Mouse (Mus musculus): ENCODE data around the gene Apold1.

Apold1 gene

DNA sequence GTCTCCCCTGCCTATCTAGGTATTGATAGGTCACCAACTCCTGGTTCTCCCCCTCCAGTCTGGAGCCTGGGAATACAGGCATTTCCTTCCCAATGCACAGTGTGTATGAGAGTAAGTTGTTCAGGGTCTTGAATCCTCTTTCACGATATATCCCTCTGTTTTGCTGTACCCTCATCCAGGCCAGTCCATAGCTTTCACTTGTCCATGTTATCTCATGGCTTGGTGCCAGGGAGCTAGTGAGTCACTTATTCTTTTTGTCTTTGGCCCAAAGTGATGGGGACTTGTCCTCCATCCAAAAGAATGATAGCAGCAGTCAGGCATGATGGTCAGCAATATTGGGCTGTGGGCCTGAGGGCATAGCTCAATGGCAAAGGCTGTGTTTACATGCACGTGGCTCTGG is 45.2 kb downstream of the Apold1 start:
- no peak for DNase-seq (ENCODE audit: low read depth, low spot score)

DNA sequence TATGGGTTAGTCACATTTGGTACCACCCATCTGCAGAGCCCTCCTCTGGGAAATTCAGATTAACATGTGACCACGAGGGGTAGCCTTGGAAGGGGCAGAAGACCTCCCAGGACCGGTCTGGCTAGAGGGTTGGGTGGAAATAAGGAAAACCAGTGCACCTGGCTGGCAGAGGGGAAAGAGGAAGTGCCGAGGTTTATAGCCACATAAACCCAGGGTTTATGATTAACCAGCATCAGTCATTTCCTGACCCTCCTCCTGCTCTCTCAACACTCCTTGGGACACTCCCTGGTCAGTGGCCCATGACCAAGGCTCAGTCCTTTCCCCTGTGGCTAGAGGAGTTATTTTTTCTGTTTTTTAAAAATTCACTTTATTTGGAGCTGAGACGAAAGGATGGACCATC is 47.7 kb downstream of the Apold1 start:
- no peak for DNase-seq (ENCODE audit: low read depth, low spot score)

All from mesoderm, embryonic 11.5 days (tissue).